Mouse (Mus musculus) gonadal fat pad, adult 2 months (tissue): ENCODE measurements around the gene Cygb. TPM values are rescaled to one million over a fixed set of nuclear protein-coding genes. Genes with fewer than 3 reads are reported as not detected.
"Not testable (repeated sequence)": the region's sequence is repeated elsewhere in the genome, so short reads cannot be mapped to it uniquely, and the experiment has no call there.

Experiments
- DNase-seq: peaks from one replicate; pipeline ENCODE4 v3.0.0-alpha.2; 2012; ENCODE audit warnings: low read depth
- polyA plus RNA-seq: library from polyadenylated mRNA; depleted of rRNA; stranded (reverse); fragments of >200 nt; gene quantifications from 2 replicates; pipeline ENCODE4 v1.2.3, GENCODE M21; 2012; rRNA removed

The Cygb gene
- polyA plus RNA-seq = 50.3 and 55.4 TPM in 2 replicates

GRCm38 (mm10) chr11:116654255-116654821, at the start of gene Cygb:
Gene Cygb, minus strand, starts transcription at chr11:116654313.
- no peak for DNase-seq

DNA sequence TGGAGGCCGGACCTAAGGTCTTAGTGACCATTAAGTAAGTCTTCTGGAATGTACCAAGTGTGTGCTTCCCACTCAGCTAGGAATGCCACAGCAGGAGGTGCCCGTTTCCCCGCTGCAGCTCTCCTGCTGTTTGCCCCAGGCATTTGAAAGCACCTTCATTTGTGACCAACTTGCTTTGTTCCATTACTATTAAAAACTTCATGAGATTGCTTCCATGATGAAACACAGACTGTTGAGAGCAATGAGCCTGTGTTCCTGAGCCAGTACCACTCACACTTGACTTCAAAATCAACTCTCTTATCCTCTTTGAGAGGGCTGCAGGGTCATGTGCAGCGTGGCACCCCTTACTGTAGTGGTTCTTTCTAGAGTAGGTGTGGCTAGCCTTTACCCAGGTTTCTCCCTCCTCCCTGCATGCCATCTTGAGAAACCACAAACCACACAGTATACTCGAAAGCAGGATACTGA, 47.3 kb upstream of the Cygb start:
- no peak for DNase-seq

- DNase-seq = no peak
Observed at GRCm38 (mm10) chr11:116697521-116697920, 43.4 kb upstream of the Cygb start.

- DNase-seq = no peak
Observed at GRCm38 (mm10) chr11:116696426-116696825, 42.3 kb upstream of the Cygb start.

DNA sequence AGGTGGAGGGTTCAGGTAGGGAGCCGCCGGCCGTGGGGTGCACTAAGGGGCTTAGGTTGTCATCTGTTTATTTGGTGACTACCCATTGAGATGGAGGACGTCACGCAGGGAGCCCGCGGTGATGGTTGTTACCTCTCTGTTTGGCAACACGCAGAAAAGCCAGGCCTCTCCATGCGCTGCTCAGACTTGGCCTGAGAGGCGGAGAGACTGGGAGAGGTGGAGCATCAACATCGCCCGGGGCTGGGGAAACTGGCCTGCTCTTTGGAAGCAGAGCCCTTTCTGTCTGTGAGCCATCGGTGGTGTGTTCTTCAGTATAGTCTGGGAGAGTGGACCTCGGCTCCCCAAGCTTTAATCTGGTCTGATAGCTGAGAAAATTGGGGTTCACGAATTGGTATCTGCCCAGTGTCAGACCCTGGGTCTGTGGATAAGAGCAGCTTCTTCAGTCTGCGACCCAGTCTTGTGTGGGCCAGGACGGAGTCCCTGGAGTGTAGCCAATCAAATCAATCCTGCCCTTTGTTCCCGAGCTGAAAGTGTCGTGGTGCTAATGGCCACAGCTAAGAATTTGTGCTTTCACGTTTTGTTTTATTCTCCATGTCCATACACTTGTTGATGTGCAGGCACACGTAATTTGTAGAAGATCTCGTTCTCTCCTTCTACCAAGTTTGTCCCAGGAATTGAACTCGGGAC, 41.2 kb upstream of the Cygb start:
- DNase-seq = no peak

- DNase-seq = no peak
Observed at GRCm38 (mm10) chr11:116694250-116695193, 40.4 kb upstream of the Cygb start.

DNA sequence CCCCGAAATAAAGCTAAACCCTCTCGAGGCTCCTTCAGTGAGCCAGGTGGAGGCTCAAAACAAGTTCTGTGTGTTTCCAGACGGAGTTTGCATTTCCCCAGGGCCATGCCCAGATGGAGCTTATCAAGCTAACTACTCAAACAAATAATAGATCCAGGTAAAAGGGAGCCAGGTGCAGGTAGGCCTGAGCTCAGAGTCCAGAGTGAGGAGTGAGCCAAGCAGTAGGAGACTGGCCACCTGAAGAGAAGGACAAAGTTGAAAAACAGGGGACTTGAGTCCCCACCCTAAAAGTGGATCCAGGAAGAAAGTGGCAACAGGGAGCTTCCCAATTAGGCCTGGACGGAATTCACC, 39.8 kb upstream of the Cygb start:
- DNase-seq = no peak

GRCm38 (mm10) chr11:116690701-116691575, 36.8 kb upstream of the Cygb start:
- no peak for DNase-seq

- DNase-seq = no peak
Observed at GRCm38 (mm10) chr11:116689622-116690021, 35.5 kb upstream of the Cygb start.

DNA sequence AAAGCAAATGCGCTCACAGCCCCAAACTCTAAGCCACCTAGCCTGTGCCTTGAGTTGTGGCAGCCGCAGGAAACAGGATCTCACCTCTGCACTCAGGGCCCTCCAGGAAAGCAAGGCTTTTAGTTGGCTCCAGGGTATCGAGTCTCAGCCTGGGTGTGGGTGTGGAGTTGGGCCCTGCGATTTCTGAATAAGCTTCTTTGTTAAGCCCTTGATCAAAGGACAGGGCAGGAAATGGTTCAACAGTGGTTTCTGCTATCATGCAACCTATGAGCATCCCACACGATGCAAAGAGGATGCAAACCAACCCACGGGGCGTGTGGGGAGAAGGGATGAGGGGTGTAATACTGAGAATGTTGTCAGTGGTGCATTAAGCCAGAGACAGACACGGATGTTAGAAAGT, 33.8 kb upstream of the Cygb start:
- no peak for DNase-seq

GRCm38 (mm10) chr11:116685729-116686128, 31.6 kb upstream of the Cygb start:
- no peak for DNase-seq

DNA sequence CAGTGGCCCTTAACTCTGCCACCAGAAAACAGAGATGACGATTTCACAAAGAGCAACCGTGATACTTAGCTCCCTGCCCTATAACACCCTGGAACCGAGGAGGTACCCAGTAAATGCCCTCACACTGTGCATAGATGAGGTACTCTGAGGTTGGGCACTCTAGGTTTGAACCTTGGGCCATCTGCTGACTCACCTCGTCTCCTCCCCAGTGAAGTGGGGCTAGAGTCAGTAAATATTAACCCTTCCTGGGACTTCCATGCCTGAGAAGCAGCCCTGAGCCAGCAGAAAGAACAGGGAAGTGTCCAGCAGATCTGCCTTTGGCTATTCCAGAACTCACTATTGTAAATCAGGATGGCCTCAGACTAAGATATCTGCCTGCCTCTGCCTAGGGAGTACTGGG, 29.7 kb upstream of the Cygb start:
- no peak for DNase-seq

DNA sequence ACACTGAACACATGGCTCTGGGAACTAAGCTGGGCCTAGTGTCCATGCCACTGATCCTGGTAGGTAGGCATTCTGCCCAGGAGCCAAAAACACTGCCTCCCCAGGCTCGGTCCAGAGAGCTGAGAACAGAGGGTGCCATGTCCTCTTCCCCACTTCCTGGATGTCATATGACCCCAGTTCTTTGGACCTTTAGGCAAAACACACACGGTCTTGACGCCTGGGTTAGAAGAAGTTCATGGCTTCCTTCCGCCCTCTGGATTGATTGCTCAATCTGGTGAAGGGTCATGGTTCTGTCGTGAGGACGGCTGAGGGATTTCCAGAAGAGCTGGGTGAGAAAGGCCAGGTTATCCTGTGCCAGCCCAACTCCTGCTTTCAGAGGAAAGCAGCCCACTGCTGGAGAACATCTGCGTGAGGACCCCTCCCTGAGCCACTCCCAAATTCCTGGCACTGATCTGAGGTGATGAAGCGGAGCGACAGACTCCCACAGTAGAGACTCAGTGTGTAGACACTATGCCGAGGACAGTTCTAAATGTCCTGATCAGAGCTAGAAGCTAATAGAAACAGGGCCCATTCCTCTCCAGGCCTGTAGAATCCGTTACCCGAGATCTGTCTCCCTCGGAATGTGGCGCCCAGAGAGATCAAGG, 28.5 kb upstream of the Cygb start:
- DNase-seq = no peak

GRCm38 (mm10) chr11:116681147-116681546, 27.0 kb upstream of the Cygb start:
- no peak for DNase-seq

GRCm38 (mm10) chr11:116680321-116681091, 26.4 kb upstream of the Cygb start:
- no peak for DNase-seq

GRCm38 (mm10) chr11:116679148-116679547, 25.0 kb upstream of the Cygb start:
- no peak for DNase-seq

DNA sequence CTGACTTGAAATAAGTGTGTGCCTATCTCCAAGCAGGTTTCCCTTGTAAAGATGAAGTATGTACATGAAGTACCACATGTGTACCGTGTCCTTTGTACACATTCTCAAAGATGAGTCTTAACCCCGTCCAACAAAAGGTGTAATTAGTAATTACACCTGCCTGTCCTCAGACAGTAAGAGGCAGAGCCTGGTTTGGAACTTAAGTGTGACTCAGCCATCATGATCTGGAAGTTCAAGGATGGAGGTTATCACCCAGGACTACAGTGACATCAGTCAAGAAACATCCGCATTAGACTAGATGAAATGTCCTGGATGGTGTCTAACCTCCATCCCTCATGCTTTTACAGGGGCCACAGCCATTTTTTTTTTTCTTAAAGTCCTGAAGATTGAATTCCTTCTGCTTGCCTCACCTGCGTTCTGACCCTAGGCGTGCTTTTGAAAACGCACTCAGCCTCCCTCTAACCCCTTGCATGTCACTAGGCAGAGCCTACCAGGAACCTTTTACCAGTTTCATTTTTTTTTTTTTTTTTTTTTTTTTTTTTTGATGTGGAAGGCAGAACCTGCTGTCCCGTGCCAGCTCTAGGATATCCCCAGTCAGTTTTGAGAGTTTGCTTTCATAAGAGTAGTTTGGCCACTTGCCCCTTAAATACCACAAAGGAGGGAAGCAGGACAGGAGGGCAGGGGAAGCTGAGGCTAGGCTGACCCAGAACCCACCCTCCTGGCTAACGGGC, 23.8 kb upstream of the Cygb start:
- no peak for DNase-seq

- DNase-seq = no peak
Observed at GRCm38 (mm10) chr11:116676175-116676976, 22.3 kb upstream of the Cygb start.

GRCm38 (mm10) chr11:116675429-116675828, 21.3 kb upstream of the Cygb start:
- not testable (repeated sequence) for DNase-seq
